Mouse (Mus musculus): ENCODE measurements around the gene Fam208a. TPM values are rescaled to one million over a fixed set of nuclear protein-coding genes. Genes with fewer than 3 reads are reported as not detected.

Gene Fam208a
- total RNA-seq (2023) = 10 to 100 TPM; 25.2 to 27.2 TPM

DNA sequence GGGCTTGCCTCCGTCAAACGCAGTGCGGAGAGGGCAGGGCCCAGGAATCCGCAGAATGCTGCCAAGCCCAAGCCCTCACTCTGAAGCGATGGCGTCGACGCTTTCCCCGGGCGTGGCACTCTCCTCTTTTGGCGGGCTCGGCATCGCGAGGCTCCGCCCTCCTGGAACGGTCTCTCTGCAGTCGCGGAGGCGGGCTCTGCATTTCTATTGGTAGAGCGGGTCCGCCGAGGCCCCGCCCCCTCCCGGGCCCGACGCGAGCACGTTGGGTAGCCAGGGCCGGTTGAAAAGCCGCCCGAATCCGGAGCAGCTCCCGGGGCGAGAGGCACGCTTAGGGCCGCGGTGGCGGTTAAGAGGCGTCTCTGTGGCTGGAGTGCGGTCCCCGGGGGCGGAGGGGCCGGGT lies at the start of gene Fam208a:
Gene Fam208a (plus strand): TSS at position 262 of the 400 bp plus-strand sequence.

GRCm38 (mm10) chr14:27507894-27508643 lies 79.4 kb downstream of the Fam208a start, which contains the start of gene Ccdc66:
Gene Ccdc66 (minus strand): TSS chr14:27508460.

Other genes with a start within 250 kb of the Fam208a start
- 1 to 10 TPM; 6.5 to 8.7 TPM for gene Ccdc66, start 79.6 kb downstream of the Fam208a start, total RNA-seq (2023)
- not detected for gene Erc2, start 193.6 kb downstream of the Fam208a start, total RNA-seq (2023)

All from monocyte, adult 59 days (primary cell).